Mouse (Mus musculus) cortical plate, adult 2 months (tissue): ENCODE measurements around the gene Xylt2. TPM values are rescaled to one million over a fixed set of nuclear protein-coding genes. Genes with fewer than 3 reads are reported as not detected.
"Not testable (repeated sequence)": the region's sequence is repeated elsewhere in the genome, so short reads cannot be mapped to it uniquely, and the experiment has no call there.

ENCODE experiments used
- H3K27ac ChIP-seq: fragments of 200-500 bp; 2 replicates; pipeline ENCODE4 v1.5.1; 2012; ENCODE audit warnings: low read length, control low read depth, inconsistent platforms; ENCODE audit not compliant: insufficient read depth
- H3K4me1 ChIP-seq: fragments of 200-500 bp; 2 replicates; pipeline ENCODE4 v1.6.1; 2011; ENCODE audit warnings: low read length; ENCODE audit not compliant: control insufficient read depth, insufficient read depth
- H3K4me3 ChIP-seq: fragments of 200-500 bp; 2 replicates; pipeline ENCODE4 v1.5.1; 2011; ENCODE audit warnings: mild to moderate bottlenecking, low read length, control low read depth; ENCODE audit not compliant: insufficient read depth
- CTCF ChIP-seq: fragments of 200-500 bp; IDR thresholded peaks from 2 replicates; pipeline ENCODE4 v1.5.1; 2011; ENCODE audit warnings: mild to moderate bottlenecking, control low read depth, low read length; ENCODE audit not compliant: insufficient read depth; ENCODE audit errors: extremely low read depth
- POLR2A ChIP-seq: fragments of 200-500 bp; IDR thresholded peaks from 2 replicates; pipeline ENCODE4 v1.6.1; 2011; ENCODE audit warnings: mild to moderate bottlenecking, low read length, control low read depth; ENCODE audit not compliant: insufficient read depth; ENCODE audit errors: extremely low read depth
- polyA plus RNA-seq: library from polyadenylated mRNA; depleted of rRNA; stranded (reverse); fragments of >200 nt; gene quantifications from 2 replicates; pipeline ENCODE4 v1.2.3, GENCODE M21; 2012

Gene Xylt2
- polyA plus RNA-seq, 1 experiment: 21.2 TPM

DNA sequence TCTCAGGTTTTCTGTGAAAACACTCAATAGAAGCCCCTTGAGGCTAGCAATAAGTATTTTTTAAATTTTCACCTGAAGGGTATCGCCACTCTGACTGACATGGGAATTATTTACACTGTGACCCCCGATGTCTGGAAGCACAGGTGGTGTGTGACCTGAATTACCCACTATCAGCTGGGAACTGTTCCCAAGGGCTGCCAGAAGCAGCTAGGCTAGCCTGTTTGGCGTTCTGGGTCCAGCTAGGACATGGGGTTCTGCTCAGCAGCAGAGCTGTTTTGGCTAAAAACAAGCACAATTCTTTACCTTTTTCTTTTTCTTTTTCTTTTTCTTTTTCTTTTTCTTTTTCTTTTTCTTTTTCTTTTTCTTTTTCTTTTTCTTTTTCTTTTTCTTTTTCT, 24.9 kb upstream of the Xylt2 start:
- TF ChIP-seq CTCF (no peak), POLR2A (no peak)
- Histone ChIP-seq H3K4me3 (no peak overlapping the region), H3K4me1 (no peaks in the 10 kb centered on the region), H3K27ac (no peak overlapping the region)

DNA sequence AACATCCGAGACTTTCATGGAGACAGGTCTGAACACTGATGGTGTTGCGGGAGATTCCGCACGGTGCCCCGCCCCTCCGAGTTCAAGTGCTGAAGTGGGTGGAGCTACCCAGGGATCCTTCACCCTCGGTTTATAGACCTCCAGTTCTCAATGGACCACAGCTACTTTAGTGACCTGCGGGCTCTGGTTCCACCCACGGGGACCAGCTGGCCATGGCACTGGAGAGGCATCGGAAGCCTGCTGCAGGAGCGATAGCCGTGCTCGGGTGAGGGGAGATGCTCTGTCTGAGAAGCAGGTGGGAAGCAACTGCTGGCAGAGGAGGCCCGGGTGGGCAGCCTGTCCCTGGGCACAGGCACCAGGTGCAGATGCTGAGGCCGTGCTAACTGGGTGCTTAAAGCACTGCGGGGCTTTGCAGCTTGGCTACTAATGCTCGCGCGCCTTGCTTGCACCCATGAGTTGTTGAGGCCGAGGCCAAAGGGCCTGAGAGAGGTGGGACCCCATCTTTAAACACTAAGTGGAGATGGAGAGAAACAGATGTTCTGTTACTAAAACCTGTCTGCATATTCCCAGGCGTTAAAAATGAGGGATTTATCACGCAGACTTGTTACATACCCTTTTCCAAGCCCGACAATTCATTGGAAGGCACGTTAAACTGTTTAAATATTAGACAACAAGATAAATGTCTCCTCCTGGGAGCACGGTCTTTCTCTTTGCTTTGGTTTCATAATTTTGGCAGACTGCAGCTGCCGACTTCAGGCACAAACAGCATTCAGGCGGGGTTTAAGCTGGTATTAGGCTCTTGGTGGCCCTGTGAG, 24.3 kb upstream of the Xylt2 start:
- H3K4me3 ChIP-seq: no peak overlapping the region
- no peak overlapping the region for H3K27ac ChIP-seq

DNA sequence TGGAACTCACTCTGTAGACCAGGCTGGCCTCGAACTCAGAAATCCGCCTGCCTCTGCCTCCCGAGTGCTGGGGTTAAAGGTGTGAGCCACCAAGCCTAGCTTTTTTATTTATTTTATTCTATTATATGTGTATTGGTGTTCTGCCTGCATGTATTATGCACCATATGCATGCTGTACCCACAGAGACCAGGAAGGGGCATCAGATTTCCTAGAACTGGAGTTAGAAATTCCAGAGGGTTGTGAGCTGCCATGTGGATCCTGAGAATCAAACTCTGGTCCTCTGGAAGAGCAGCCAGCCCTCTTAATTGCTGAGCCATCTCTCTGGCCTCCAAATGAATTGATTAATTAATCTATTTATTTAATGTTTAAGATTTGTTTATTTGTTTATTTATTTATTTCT, 22.1 kb upstream of the Xylt2 start:
- TF ChIP-seq POLR2A: no peak
- TF ChIP-seq CTCF: no peak
- Histone ChIP-seq H3K4me1 (no peaks in the 10 kb centered on the region), H3K27ac (no peak overlapping the region)

More for the DNA sequence above, 24.3 kb upstream of the Xylt2 start:
- H3K4me1 ChIP-seq: no peaks in the 10 kb centered on the region
- TF ChIP-seq CTCF (no peak), POLR2A (no peak)

DNA sequence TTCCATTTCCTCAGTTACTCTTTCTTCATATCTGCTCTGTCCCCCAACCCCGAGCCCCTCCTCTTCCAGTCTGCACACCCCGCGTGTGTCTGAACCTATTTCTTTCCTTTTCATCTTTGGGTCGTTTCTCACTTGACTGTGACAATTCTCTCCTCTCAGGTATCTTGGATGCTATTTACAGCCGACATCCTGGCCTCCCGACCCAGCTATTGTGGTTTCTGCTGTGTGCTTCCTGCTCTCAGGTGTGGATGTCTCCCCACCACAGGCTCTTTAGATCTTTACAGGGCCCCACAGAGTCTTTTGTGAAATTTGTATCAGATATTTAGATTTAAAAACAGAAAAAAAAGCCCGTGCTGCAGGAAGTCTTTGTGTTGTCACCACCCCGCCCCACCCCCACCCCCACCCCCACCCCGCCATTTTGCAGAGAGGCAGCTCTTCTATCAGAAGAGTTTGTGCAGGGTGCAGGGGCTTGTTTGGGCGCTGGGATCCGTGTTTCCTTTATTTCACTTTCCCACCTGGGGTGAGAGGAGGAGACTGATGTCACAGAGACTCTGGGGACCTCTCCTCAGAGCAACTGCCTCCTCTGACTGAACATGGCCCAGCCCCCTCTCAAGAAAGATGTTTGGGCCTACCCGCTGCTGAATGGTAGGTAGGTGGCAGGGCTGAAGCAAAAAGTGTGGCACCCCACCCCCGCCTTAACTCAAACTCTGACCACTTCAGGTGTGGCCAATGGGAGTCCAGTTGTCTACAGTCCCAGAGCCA, 20.6 kb upstream of the Xylt2 start:
- no peak overlapping the region for H3K27ac ChIP-seq
- no peak overlapping the region for H3K4me3 ChIP-seq
- TF ChIP-seq POLR2A (no peak), CTCF (no peak)
- H3K4me1 ChIP-seq: no peaks in the 10 kb centered on the region

More for the DNA sequence above, 22.1 kb upstream of the Xylt2 start:
- H3K4me3 ChIP-seq: no peak overlapping the region

DNA sequence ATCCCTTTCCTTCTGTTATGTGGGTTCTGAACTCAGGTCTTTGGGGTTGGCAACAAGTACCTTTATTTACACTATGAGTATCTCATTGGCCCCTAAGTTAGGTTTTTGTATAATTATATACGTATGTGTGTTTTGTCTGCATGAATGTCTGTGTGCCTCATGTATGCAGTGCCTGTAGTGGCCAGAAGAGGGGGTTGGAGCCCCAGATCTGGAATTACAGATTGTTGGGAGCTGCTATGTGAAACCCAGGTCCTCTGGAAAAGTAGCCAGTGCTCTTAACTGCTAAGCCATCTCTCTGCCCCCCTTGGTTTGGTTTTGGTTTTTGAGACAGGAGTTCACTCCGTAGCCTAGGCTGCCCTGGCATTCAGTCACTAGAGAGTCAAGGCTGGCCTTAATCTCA, 19.8 kb upstream of the Xylt2 start:
- H3K4me3 ChIP-seq: no peak overlapping the region
- no peak for TF ChIP-seq POLR2A
- no peak for TF ChIP-seq CTCF
- H3K27ac ChIP-seq: no peak overlapping the region
- H3K4me1 ChIP-seq: no peaks in the 10 kb centered on the region

DNA sequence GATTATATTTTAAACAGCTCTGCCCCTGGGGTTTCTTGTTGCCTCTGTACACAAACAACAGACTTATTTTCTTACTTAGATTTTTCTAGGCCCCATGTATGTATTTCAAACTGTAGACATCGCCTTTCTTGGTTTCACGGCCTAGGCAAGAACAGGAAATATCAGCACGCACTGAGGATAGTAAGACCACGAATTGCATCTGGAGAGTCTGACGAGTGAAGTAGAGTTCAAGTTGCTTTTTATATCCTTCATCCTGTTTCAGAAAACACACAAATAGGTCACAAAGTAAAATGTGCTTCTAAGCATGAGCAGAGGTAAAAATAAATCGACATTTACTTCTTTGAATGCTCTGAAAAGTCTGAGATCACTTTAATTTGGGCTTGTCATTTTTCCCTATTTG, 18.2 kb upstream of the Xylt2 start:
- Histone ChIP-seq H3K27ac (no peak overlapping the region), H3K4me1 (no peaks in the 10 kb centered on the region), H3K4me3 (no peak overlapping the region)
- TF ChIP-seq CTCF (no peak), POLR2A (no peak)

DNA sequence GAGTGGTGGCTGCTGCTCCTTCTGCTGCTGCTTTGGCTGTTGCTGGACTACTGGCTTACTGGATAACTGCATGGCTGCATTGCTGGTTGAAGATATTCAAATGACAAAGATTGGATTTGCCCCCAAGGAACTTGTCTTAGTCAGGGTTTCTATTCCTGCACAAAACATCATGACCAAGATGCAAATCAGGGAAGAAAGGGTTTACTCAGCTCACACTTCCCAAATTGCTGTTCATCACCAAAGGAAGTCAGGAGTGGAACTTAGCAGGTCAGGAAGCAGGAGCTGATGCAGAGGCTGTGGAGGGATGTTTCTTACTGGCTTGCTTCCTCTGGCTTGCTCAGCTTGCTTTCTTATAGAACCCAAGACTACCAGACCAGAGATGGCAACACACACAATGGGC, 15.2 kb upstream of the Xylt2 start:
- H3K4me3 ChIP-seq, H3K27ac ChIP-seq, H3K4me1 ChIP-seq: not testable (repeated sequence)

DNA sequence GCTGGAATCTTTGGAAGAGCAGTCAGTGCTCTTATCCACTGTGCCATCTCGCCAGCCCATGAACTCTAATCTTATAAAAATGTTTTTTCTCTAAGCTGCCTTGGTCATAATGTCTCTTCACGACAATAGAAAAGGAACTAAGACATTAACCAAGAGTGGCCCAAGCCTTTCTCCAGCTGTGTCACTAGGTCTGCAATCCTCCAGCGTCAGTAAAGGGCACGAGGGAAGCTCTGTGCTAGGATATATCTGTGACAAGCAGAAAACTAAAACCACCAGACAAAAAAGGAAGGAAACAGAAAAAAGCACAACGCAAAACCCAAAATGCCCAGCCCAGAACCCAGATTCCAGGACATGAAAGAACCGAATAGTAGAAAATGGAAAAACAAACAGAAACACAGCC, 9.9 kb upstream of the Xylt2 start:
- Histone ChIP-seq H3K4me1 (no peaks in the 10 kb centered on the region), H3K27ac (no peak overlapping the region), H3K4me3 (no peak overlapping the region)
- no peak for TF ChIP-seq POLR2A
- no peak for TF ChIP-seq CTCF

DNA sequence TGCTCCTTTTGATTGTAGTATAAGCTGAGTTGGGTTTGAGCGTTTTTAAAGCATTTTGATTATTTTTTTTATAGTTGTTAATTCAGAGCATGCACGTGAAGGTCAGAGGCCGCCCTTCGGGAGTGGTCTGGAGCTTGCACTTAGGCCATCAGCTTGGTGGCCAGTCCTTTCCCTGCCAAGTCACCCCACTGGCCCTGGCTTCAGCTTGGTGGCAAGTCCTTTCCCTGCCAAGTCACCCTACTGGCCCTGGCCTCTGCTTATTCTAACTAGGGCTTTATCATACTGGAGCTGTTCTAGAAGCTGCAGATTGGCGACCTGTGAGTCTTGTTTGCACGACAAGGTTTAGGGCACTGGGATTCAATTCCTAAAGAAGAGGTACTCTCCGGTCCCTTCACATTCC, 5.1 kb upstream of the Xylt2 start:
- H3K4me3 ChIP-seq: no peak overlapping the region
- TF ChIP-seq CTCF (no peak), POLR2A (no peak)
- H3K4me1 ChIP-seq: no peaks in the 10 kb centered on the region
- H3K27ac ChIP-seq: no peak overlapping the region

DNA sequence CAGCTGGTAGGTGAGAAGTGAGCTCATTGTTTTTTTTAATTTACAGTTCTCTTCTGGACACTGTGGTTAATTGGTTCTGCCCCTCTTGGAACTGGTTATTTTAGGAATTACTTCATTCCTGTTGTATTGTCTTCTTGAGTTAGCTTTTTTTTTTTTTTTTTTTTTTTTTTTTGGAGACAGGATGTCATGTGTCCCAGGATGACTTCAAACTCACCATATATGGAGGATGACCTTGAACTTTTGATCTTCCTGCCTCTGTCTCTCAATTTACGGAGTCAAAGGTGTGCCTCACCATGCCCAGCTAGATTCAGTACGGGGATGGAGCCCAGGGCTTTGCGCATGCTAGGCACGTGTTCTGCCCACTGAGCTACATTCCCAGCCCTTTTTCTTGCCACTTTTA, 4.3 kb upstream of the Xylt2 start:
- no peak overlapping the region for H3K27ac ChIP-seq
- no peaks in the 10 kb centered on the region for H3K4me1 ChIP-seq
- TF ChIP-seq CTCF: no peak
- no peak for TF ChIP-seq POLR2A
- H3K4me3 ChIP-seq: no peak overlapping the region
